Mouse (Mus musculus): ENCODE data around the gene Smpdl3a. TPM values are rescaled to one million over a fixed set of nuclear protein-coding genes. Genes with fewer than 3 reads are reported as not detected.

Smpdl3a gene
- 10 to 100 TPM; 79.2 to 79.3 TPM for total RNA-seq (2021)
- long read RNA-seq, experiment 1, transcript Smpdl3a-201 (8 exons, 1,961 nt) = major isoform, 107 of 137 reads
- long read RNA-seq, experiment 1, partial matches to known transcripts = 5 of 137 reads
- long read RNA-seq, experiment 1, other reads (novel, unspliced or antisense) = 25 of 137 reads
- long read RNA-seq, experiment 2, transcript Smpdl3a-201 (8 exons, 1,961 nt) = major isoform, 94 of 118 reads
- long read RNA-seq, experiment 2, partial matches to known transcripts = 7 of 118 reads
- long read RNA-seq, experiment 2, other reads (novel, unspliced or antisense) = 17 of 118 reads

DNA sequence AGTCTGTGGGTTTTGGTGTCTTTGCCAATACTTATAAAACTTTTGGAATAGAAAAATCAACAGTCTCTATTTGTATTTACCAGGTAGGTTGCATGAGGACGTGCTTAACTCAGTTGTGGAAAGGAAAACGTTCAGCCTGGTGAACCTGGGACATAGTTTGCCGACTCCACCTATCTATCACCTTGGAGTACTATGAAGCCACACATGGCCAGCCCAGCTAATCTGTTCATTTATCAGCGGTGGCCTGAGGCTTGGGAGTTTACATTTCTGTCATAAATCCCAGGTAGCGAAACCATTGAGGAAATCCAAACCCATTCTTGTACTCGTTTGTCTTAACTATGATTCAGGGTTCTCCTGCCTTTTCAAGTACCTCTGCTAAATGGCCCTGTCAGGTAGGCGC, at the start of gene Smpdl3a:
Gene Smpdl3a, plus strand, starts transcription at position 318 of the 400 bp plus-strand sequence.
- DNase-seq (ENCODE audit: low spot score) = no peak

DNA sequence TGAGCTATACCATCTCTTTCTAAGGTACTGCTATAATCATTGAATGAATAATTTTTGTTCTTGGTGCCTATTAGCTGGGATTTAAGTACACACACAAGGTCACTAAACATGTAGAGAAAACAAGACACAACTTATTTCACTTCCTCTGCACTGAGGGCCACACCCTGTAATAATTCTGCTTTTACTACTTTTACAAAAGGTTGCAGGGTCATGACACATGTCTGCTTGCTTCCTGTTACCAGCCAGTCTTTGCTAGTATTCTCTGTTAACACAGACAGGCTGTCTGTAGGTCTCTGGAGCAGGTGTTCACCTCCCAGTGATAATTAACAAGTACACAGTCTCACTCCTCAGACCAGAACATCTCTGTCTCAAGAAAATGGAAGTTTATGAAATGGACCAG, 48.7 kb upstream of the Smpdl3a start:
- no peak for DNase-seq (ENCODE audit: low spot score)

DNA sequence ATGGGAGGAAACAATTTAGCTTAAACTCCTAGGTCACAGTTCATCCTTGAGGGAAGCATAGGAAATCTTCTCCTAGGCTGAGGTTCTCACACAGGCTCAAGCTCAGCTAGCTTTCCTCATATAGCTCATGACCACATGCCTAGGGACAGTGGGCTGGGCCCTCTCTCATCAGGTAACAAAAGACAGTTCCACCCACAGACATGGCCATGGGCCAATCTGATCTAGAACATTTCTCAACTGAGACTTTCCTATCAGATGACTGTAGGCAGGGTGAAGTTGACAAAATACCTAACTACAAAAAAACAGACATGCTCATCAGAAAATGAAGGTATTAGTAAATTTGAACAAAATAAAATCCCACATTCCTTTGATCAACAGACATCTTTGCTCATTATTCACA, 47.0 kb upstream of the Smpdl3a start:
- DNase-seq (ENCODE audit: low spot score) = no peak

DNA sequence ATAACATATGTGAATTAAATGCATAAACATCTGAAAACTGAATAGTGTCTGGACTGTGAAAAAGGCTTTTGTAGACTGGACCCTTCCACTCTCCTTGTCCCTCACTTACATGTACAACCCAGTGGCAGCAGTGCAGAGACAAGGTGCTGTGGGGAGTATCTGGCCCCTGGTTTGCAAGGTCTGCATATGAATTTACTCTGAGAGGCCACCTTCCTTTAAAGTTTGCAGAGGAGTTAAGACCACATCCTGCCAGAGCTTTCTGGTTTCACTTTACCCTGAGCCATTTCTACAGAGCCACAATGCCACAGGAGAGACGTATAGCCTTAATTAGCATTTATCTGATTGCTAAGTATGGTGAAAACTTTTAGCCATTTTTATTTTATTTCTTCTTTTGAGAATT, 40.8 kb upstream of the Smpdl3a start:
- no peak for DNase-seq (ENCODE audit: low spot score)

DNA sequence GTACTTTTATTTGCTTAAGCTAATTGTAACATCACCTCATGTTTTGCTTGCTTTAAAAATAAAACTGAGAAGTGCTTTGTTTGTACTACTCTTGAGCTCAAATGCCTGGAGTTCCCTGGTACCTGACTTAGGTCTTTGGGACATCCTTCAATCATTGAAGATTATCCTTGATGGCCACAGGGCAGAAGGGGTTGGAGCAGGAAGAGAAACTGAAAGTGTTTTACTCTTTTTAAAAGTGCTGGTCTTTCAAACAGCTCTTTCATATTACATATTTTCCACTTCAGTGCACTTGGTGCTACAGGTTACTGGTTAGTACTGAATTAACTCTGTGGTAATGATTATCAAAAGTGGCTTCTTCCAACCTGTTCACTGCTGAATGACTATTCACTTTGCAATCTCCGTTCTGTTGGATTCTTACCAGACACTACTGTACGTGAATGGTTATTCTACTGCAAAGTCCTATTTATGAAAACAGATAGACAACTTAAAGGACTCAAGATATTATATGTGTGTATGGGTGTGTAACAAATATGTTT, 38.9 kb upstream of the Smpdl3a start:
- DNase-seq (ENCODE audit: low spot score) = no peak

DNA sequence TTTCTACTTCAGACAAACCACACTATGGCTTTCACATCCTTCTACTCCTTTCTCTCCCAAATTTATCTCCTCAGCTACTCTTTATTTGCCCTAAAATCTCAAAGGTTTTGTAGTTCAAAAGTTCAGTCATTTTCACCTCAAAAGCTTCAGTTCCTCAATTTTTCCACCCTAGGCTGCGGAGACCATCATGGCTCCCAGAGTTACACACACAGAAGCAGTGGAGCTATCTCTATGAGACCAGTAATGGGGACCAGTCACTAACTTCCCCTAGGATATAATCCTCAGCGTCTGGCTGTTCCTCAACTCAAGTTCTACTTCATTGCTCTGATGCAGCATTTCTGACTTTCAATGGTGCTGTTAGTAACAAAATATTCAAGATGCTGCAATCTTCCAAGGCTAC, 35.1 kb upstream of the Smpdl3a start:
- DNase-seq (ENCODE audit: low spot score) = no peak

DNA sequence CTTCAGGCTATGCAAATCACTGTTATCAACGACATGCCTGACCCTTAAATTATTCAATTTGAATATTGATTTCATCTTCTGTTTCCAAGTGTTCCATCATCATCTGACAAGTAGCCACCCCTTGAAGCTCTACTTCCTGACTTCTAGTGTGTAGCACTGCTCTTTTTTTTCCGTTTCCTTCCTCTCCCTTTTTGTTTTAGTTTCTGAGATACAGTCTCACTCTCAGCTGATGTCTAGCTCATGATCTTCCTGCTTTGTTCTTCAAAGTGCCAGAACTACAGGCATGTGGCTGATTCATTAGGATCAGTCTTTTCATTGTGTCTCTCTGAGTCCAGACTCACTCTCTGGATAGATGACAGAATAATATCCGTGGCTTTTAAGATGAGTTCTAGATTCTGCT, 33.4 kb upstream of the Smpdl3a start:
- no peak for DNase-seq (ENCODE audit: low spot score)

DNA sequence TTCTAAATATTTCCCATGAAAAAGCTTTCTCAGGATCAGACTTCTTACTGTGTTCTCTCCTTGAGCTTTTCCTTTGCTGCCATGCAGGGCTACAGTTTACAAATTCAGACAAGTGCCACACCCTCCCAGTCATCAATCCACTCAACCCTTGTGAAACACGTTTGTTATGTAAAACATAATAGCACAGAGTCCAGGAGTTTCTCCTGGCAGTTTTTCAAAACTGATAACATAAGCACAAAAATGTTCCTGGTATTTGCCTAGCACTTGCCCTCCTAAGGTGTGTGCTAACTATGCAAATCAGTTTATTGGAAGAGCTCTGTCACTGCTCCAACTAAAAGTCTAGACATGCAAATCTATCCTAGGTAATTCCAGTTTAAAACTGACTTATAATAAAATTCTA, 31.1 kb upstream of the Smpdl3a start:
- no peak for DNase-seq (ENCODE audit: low spot score)

DNA sequence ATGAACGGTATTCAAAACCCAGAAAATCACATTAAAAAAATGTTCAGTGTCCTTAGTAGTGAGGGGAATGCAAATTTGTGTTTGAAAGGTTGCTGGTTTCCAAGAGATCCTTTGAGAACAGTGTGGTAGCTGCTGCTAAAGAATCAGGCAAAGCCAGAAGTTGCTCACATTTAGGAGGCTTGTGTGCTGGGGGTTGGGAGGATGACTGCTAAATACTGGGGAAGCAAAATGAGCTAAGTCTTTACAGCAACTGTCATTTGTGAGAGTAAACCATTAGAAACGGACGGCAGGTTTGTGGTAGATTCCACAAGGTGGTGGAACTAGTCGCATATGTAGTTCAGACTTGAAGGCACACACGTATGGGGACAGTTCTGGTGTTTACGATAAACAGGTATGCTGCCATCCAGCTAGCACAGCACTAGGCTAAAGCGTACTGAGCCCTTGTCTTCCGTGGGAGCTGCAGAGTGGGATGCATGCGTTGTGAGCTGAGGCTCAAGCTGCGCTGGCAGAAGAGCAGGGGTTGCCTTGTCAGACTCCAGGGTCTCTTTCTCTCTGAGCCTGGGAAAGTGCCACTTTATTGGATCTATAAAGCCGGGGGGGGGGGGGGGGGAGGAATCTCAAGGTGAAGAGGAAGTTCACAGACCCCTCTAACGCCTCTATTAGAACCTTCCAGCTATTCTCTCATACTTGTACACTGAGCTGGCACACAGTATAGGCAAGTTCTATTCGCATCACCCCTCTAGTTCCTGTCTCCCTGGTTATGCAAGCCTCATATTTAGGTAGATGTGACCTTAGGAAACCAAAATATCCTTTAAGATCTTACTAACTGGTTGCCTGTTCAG, 10.6 kb upstream of the Smpdl3a start:
- DNase-seq (ENCODE audit: low spot score) = no peak

DNA sequence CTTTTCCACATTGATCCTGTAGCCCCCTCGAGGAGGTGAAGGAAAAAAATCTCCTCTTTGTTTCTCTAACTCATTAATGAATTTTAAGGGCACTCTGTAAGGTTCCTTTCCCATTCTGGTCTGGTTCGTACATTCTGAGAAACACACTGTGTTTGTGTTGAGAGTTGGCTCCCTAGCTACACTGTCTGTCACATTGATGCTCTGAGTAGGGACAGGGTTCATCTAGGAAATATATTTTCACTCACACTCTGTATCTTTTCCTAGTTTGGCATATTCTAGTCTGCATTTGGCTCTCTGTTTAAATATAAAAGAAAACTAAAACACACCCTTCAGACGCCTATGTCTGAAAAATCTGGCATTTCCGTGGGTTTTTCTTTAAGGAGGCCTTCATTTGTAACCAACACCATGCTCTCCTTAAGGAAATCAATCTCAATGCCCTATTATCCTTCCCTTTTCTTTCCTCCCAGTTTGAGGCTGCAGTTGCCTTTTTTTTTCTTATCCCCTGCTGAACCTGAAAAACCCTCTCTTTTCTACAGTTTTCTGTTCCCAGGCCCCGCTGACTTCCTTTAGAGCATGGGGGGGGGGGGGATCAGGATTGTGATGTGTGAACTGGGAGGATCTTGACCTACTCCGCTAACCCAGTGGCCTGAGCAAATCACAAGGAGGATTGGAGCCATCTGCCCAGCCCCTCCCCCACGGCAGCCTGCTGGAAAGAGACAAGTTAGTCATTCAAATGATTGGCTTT, 9.8 kb upstream of the Smpdl3a start:
- peak; percentile 19 for DNase-seq (ENCODE audit: low spot score)

DNA sequence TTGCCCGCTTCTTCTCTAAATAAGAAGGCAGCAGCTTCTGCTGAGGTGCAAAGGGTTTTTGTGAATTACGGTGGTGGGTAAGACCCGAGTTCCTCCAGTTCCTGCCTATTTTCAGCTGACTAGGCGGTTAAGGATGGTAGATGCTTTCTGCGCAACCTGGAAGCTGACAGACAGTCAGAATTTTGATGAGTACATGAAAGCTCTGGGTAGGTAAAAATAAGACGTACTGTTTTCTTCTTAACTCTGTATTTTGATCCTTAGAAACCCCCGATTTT, 9.3 kb upstream of the Smpdl3a start, which contains the start of gene Fabp7:
Gene Fabp7, plus strand, starts transcription at position 6 of the 275 bp plus-strand sequence.
- no peak for DNase-seq (ENCODE audit: low spot score)

DNA sequence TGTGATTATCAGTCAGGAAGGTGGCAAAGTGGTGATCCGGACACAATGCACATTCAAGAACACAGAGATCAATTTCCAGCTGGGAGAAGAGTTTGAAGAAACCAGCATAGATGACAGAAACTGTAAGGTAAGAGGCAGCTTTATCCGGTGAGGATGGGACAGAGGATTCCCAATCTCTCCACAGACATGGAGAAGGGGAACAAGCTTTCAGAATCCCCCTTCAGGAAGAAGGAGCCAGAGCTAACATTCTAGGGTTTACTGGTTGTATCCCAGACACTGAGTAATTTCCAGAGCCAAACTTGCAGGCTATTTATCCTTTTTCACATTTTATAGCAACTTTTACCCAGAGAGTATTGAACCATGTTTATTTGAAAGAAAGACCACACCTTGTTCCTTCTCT, 8.6 kb upstream of the Smpdl3a start:
- no peak for DNase-seq (ENCODE audit: low spot score)

DNA sequence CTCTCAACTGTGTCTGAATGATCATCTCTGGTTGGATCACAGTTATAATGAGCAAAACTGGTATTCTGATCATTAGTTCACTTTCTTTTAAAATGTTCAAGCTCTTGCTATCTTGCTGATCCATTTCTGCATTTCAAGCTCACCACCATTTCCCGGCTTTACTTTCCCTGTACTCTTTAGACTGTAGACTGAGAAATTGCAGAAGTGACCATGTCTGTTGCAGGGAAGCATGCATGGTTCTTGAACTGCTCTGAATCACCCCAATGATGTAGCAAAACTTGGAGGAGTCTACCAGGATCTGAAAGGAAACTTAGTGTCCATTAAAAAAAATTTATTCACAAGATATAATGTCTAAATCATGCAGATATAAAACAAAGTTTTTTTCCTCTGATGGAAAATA, 1.2 kb upstream of the Smpdl3a start:
- no peak for DNase-seq (ENCODE audit: low spot score)

DNA sequence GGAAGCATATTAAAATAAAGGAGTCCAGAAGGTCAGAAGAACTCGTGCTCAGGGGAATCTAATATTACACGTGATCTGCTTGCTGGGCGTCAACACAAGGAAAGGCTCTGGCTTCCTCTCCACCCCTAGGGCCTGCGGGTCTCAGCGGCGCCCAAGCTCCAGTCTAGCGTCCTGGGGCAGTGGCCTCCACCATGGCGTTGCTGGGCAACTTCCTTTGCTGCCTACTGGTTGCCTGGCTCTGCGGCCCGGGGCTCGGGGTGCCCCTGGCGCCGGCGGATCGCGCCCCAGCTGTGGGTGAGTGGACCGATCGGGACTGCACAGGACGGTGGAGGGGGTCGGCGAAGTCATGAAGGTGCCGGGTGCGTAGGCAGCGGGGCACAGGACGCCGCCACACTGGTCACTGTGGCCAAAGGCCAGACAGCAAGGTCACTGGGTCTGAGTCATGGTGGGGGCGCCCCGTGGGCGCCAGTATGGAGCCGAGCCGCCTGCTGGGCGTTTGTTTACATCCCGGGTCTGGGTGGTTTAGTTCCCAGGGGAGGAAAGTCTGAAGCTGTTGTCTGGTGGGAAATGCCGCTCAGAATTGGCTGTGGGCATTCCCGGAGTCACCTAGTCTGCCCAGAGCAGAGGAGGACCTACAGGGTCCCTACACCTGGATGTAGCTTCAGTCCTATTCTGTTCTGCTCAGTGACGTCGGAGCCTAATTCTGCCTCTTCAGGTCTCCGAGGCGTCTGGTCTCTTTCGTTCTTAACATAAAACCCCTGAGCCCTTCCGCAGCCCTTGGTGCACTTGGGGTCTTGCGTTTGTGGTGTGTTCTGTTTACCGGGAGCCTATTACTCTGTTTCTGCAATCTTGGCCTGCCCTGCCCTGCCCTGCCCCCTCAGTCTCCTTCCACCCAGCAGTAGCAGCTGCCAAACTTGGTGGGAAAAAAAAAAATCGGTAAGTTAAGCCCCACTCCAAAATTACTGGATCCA, 641 bp downstream of the Smpdl3a start:
- peak; percentile 60 for DNase-seq (ENCODE audit: low spot score)

DNA sequence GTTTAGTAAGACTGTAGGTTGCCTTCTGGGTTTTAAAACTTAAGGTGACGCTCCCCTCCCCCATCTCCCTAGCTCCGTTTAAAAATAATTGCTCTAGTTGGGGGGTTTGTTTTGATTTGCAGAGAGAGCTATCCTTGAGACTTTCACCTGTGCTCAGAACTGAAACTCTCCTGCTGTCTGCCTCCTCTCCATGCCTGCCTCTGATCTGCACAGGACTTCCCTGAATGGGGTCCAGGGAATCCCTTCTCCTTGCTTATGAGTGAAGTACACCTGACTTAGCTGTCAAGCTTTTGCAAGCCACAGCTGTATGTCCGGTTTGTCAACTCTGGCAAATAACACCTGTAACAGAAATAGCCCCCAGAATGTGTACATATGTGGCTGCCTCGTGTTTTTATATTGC, 1.4 kb downstream of the Smpdl3a start:
- no peak for DNase-seq (ENCODE audit: low spot score)

DNA sequence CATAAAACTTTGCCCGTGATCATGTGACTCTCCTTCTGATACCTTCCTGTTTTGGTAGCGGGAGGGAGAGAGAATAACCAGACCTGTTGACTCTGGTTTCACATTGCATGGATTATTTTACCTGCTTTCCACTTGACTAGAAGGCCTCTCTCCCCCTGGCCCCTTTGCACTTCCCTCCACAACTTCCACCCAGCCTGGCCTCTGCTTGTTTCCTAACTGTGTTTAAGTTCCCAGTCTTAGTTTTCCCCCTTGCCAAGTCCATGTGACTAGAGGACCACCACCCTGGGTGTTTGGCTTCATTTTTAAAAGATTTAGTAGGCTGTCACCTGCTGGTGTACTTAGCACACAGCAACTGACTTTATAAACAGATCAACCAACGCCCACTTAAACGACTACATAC, 1.9 kb downstream of the Smpdl3a start:
- peak; percentile 9 for DNase-seq (ENCODE audit: low spot score)

DNA sequence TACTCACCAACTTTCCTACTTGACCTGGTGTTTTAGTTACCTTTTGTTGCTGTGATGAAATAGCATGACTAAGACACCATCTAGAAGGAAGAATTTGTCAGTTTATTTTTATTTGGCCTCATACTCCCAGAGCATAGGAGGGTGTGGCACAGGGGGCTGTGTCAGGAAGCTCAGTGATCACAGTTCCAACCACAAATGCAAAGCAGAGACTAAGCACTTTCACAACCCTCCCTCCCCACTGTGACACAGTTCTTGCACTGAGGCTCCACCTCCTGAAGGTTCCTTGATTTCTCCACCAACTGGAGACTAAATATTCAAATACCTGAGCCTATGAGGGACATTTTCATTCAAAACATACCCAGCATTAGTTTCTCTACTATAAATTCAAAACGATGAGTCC, 5.4 kb downstream of the Smpdl3a start:
- DNase-seq (ENCODE audit: low spot score) = no peak

DNA sequence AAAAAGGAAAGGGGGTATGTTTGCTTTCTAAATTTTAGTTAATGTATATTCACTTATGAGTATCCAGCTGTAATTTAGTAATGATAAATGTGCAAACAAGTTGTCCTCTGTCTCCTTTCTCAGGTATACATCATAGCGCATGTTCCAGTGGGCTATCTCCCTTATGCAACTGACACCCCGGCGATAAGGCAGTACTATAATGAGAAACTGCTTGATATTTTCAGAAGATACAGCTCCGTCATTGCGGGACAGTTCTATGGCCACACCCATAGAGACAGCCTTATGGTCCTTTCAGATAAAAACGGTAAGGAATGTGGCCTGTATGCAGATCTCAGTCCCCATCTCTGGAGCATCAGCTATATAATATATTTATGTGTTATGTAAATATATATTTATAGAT, 13.6 kb downstream of the Smpdl3a start:
- no peak for DNase-seq (ENCODE audit: low spot score)

DNA sequence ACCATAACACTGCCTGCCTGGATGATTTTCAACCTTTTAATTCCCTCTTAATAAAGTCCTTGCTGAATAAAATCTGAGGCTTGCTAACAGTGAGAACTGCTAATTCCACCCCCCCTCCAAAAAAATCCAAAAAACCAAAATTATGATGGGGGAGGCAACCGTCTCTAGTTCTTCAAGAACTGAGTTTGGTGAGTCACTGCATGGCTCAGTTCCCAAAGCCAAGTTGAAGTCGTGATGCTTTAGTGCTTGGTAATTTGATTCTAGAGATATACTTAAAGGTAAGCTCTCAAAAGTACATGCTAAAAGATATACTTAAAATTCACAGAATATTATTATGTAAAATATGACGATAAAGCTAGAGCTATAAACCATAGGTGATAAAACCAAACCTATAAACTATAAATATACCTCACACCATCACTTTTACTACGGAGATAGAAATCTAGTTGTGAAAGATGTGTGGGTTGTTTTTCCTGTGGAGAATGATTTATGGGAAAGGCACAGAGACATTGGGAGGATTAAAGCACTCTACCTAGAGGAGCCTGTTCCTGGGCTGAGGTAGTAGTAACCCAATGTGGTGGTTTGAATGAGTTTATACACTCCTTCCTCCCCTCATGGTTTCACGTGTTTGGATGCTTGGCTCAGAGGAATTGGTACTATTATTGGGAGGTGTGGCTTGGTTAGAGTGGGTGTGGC, 18.2 kb downstream of the Smpdl3a start:
- DNase-seq (ENCODE audit: low spot score) = no peak

DNA sequence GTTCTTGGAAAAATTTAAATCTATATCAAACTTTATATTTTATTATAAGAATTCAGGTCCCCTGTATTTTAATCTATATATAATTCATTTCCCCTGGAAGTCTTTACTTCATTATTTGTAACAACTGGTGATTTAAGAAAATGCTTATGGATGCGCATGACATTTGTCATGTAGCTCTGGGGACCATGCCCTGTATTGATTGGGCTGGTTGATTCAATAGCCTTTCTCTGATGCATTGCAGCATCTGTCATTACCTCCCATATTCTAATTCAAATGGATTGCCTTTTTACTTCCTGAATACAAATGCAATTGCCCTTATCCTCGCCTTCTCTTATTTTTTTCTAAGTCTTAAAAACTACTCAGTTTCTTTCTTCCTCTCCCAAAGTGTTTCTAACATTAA, 20.2 kb downstream of the Smpdl3a start:
- DNase-seq (ENCODE audit: low spot score) = no peak

All from gastrocnemius, adult 18-20 months (tissue).